Mouse (Mus musculus) thymus, adult 2 months (tissue): ENCODE measurements around the gene A430033K04Rik. TPM values are rescaled to one million over a fixed set of nuclear protein-coding genes. Genes with fewer than 3 reads are reported as not detected.

Experiments used
- DNase-seq: peaks from one replicate; pipeline ENCODE4 v3.0.0; 2021
- H3K27ac ChIP-seq: fragments of 200-500 bp; 2 replicates; pipeline ENCODE4 v1.5.1; 2012; ENCODE audit warnings: low read length, control low read depth; ENCODE audit not compliant: control insufficient read depth, insufficient read depth
- H3K27me3 ChIP-seq: fragments of 200-500 bp; 2 replicates; pipeline ENCODE4 v1.6.1; 2012; ENCODE audit warnings: mild to moderate bottlenecking, low read length, moderate library complexity, mixed read lengths; ENCODE audit not compliant: control insufficient read depth, insufficient read depth
- H3K36me3 ChIP-seq: fragments of 200-500 bp; 2 replicates; pipeline ENCODE4 v1.6.1; 2012; ENCODE audit warnings: mild to moderate bottlenecking, low read length, moderate library complexity; ENCODE audit not compliant: control insufficient read depth, insufficient read depth
- H3K4me1 ChIP-seq: fragments of 200-500 bp; replicated peaks from 2 replicates; pipeline ENCODE4 v1.6.1; 2012; ENCODE audit warnings: low read length; ENCODE audit not compliant: control insufficient read depth, insufficient read depth
- H3K4me3 ChIP-seq: fragments of 200-500 bp; 2 replicates; pipeline ENCODE4 v1.5.1; 2012; ENCODE audit warnings: mild to moderate bottlenecking, low read length, control low read depth, moderate library complexity; ENCODE audit not compliant: control insufficient read depth, insufficient read depth
- CTCF ChIP-seq: fragments of 200-500 bp; IDR thresholded peaks from 2 replicates; pipeline ENCODE4 v1.5.1; 2012; ENCODE audit warnings: mild to moderate bottlenecking, control low read depth, low read length, moderate library complexity, borderline replicate concordance; ENCODE audit not compliant: control insufficient read depth, poor library complexity, insufficient read depth; ENCODE audit errors: extremely low read depth
- POLR2A ChIP-seq: fragments of 200-500 bp; IDR thresholded peaks from 2 replicates; pipeline ENCODE4 v1.6.1; 2012; ENCODE audit warnings: mild to moderate bottlenecking, low read length, control low read depth, moderate library complexity; ENCODE audit not compliant: control insufficient read depth, poor library complexity, insufficient read depth; ENCODE audit errors: extremely low read depth
- WGBS: fragments of 180-500 bp; shearing (Covaris S2); methylation state at CpG from one replicate; pipeline ENCODE4 v1.1.7; 2018; 5-methylcytosine and 5-hydroxymethylcytosine counted together
- polyA plus RNA-seq: library from polyadenylated mRNA; depleted of rRNA; stranded (reverse); fragments of >200 nt; gene quantifications from 2 replicates; pipeline ENCODE4 v1.2.3, GENCODE M21; 2012

A430033K04Rik gene
- polyA plus RNA-seq, 1 experiment = 4.1 TPM

- Histone ChIP-seq H3K36me3 (peaks cover 3% of the 10 kb centered on the region; the same call in 1 of the 2 replicates), H3K4me3 (no peak overlapping the region), H3K27me3 (no peaks in the 10 kb centered on the region), H3K4me1 (no peaks in the 10 kb centered on the region), H3K27ac (no peak overlapping the region)
- TF ChIP-seq CTCF (no peak), POLR2A (no peak)
- WGBS = 100% methylated on average over 2 of the region's 2 CpGs
- DNase-seq = no peak
Observed at GRCm38 (mm10) chr5:138636486-138636885, 13.8 kb downstream of the A430033K04Rik start.

GRCm38 (mm10) chr5:138641081-138641480, 18.4 kb downstream of the A430033K04Rik start:
- peaks cover 2% of the 10 kb centered on the region; the same call in 1 of the 2 replicates for H3K36me3 ChIP-seq
- H3K27me3 ChIP-seq = no peaks in the 10 kb centered on the region
- TF ChIP-seq POLR2A = no peak
- TF ChIP-seq CTCF = no peak
- no peak overlapping the region for H3K4me3 ChIP-seq
- DNase-seq = no peak
- no peak overlapping the region for H3K27ac ChIP-seq
- WGBS = 94% methylated on average over 3 of the region's 3 CpGs
- no peaks in the 10 kb centered on the region for H3K4me1 ChIP-seq

- H3K27ac ChIP-seq = no peak overlapping the region
- no peak for DNase-seq
- WGBS = 94% methylated on average over 3 of the region's 3 CpGs
- no peak overlapping the region for H3K4me3 ChIP-seq
- no peaks in the 10 kb centered on the region for H3K4me1 ChIP-seq
- H3K36me3 ChIP-seq = peaks cover 9% of the 10 kb centered on the region; the same call in 1 of the 2 replicates
- TF ChIP-seq POLR2A (no peak), CTCF (no peak)
- H3K27me3 ChIP-seq = no peaks in the 10 kb centered on the region
Observed at GRCm38 (mm10) chr5:138641761-138642160, 19.1 kb downstream of the A430033K04Rik start.

- 84% methylated on average over 1 of the region's 1 CpGs for WGBS
- Histone ChIP-seq H3K27me3 (no peaks in the 10 kb centered on the region), H3K27ac (no peak overlapping the region), H3K36me3 (peaks cover 10% of the 10 kb centered on the region; the same call in 1 of the 2 replicates), H3K4me3 (no peak overlapping the region), H3K4me1 (no peaks in the 10 kb centered on the region)
- no peak for DNase-seq
- TF ChIP-seq CTCF (no peak), POLR2A (no peak)
Observed at GRCm38 (mm10) chr5:138652911-138653310, 30.3 kb downstream of the A430033K04Rik start.

GRCm38 (mm10) chr5:138656477-138657156, 34.0 kb downstream of the A430033K04Rik start:
- WGBS = 24% methylated on average over 2 of the region's 2 CpGs
- Histone ChIP-seq H3K4me3 (no peak overlapping the region), H3K4me1 (no peaks in the 10 kb centered on the region), H3K27ac (no peak overlapping the region), H3K27me3 (no peaks in the 10 kb centered on the region), H3K36me3 (no peaks in the 10 kb centered on the region)
- no peak for TF ChIP-seq POLR2A
- TF ChIP-seq CTCF = no peak
- DNase-seq = peak; percentile 40

- TF ChIP-seq CTCF = no peak
- TF ChIP-seq POLR2A = no peak
- Histone ChIP-seq H3K27ac (no peak overlapping the region), H3K4me1 (no peaks in the 10 kb centered on the region), H3K4me3 (no peak overlapping the region), H3K36me3 (no peaks in the 10 kb centered on the region), H3K27me3 (no peaks in the 10 kb centered on the region)
- DNase-seq = no peak
- 99% methylated on average over 3 of the region's 3 CpGs for WGBS
Observed at GRCm38 (mm10) chr5:138657407-138657806, 34.7 kb downstream of the A430033K04Rik start.
